Mouse (Mus musculus) cerebral cortex, adult 2 months (tissue): ENCODE measurements around the gene Ccdc60.

Experiments
- WGBS: fragments of 180-500 bp; shearing (Covaris S2); methylation state at CpG from one replicate; pipeline ENCODE4 v1.1.7; 2018; 5-methylcytosine and 5-hydroxymethylcytosine counted together

Ccdc60 gene

GRCm38 (mm10) chr5:116288849-116289570, at the start of gene Ccdc60:
Ccdc60 (minus strand) TSS chr5:116288985.
- WGBS: 24% methylated on average over 28 of the region's 28 CpGs

GRCm38 (mm10) chr5:116328911-116329310, 40.1 kb upstream of the Ccdc60 start:
- WGBS: 90% methylated on average over 4 of the region's 4 CpGs

- 63% methylated on average over 5 of the region's 5 CpGs for WGBS
Observed at GRCm38 (mm10) chr5:116323401-116323800, 34.6 kb upstream of the Ccdc60 start.

- WGBS: 25% methylated on average over 15 of the region's 15 CpGs
Observed at GRCm38 (mm10) chr5:116322365-116323027, 33.7 kb upstream of the Ccdc60 start.

GRCm38 (mm10) chr5:116313711-116314110, 24.9 kb upstream of the Ccdc60 start:
- 69% methylated on average over 8 of the region's 8 CpGs for WGBS

- 41% methylated on average over 15 of the region's 15 CpGs for WGBS
Observed at GRCm38 (mm10) chr5:116312111-116312737, 23.4 kb upstream of the Ccdc60 start.

GRCm38 (mm10) chr5:116311636-116312035, 22.9 kb upstream of the Ccdc60 start:
- 95% methylated on average over 6 of the region's 6 CpGs for WGBS

- 25% methylated on average over 6 of the region's 6 CpGs for WGBS
Observed at GRCm38 (mm10) chr5:116309383-116309801, 20.6 kb upstream of the Ccdc60 start.

- 80% methylated on average over 4 of the region's 4 CpGs for WGBS
Observed at GRCm38 (mm10) chr5:116305557-116305956, 16.8 kb upstream of the Ccdc60 start.

GRCm38 (mm10) chr5:116300984-116301383, 12.2 kb upstream of the Ccdc60 start:
- WGBS: 48% methylated on average over 9 of the region's 9 CpGs

GRCm38 (mm10) chr5:116293501-116293900, 4.7 kb upstream of the Ccdc60 start:
- 49% methylated on average over 5 of the region's 5 CpGs for WGBS

- 81% methylated on average over 5 of the region's 5 CpGs for WGBS
Observed at GRCm38 (mm10) chr5:116290584-116290983, 1.8 kb upstream of the Ccdc60 start.

- WGBS: 29% methylated on average over 9 of the region's 9 CpGs
Observed at GRCm38 (mm10) chr5:116289897-116290296, 1.1 kb upstream of the Ccdc60 start.

GRCm38 (mm10) chr5:116288183-116288582, 602 bp downstream of the Ccdc60 start:
- WGBS: 63% methylated on average over 10 of the region's 10 CpGs

GRCm38 (mm10) chr5:116285532-116286176, 3.1 kb downstream of the Ccdc60 start:
- 35% methylated on average over 15 of the region's 15 CpGs for WGBS

GRCm38 (mm10) chr5:116278436-116278918, 10.3 kb downstream of the Ccdc60 start:
- WGBS: 25% methylated on average over 17 of the region's 17 CpGs

- 36% methylated on average over 4 of the region's 4 CpGs for WGBS
Observed at GRCm38 (mm10) chr5:116277951-116278350, 10.8 kb downstream of the Ccdc60 start.

GRCm38 (mm10) chr5:116274818-116275217, 14.0 kb downstream of the Ccdc60 start:
- 50% methylated on average over 2 of the region's 2 CpGs for WGBS

- 47% methylated on average over 5 of the region's 5 CpGs for WGBS
Observed at GRCm38 (mm10) chr5:116274365-116274764, 14.4 kb downstream of the Ccdc60 start.

GRCm38 (mm10) chr5:116271511-116272227, 17.1 kb downstream of the Ccdc60 start:
- 80% methylated on average over 17 of the region's 17 CpGs for WGBS
